ENCODE assay signal across 8 mouse cellular contexts in genomic region chr1:56972950-56973592, GRCm38 (mm10). TPM values are rescaled to one million over a fixed set of nuclear protein-coding genes. Genes with fewer than 3 reads are reported as not detected.
DNase-seq lines count a peak whose midpoint lies in the region; ATAC-seq and TF ChIP-seq lines count a peak whose summit lies in the region.

No protein-coding gene starts in this region.

- H3K4me1 ChIP-seq in ES-Bruce4 (ENCODE audit: control insufficient read depth, insufficient read depth, low read length): peaks cover 2% of the 10 kb centered on the region
- H3K4me1 ChIP-seq in lung, embryonic 15.5 days: peaks cover 45% of the 10 kb centered on the region
- peaks cover 9% of the 10 kb centered on the region for H3K4me1 ChIP-seq in thymus, adult 2 months (replicated peaks; ENCODE audit: control insufficient read depth, insufficient read depth, low read length)

- H3K27me3 ChIP-seq in ES-Bruce4 (ENCODE audit: control insufficient read depth, insufficient read depth, low read length, poor library complexity, severe bottlenecking): peaks cover 30% of the 10 kb centered on the region
- H3K27me3 ChIP-seq in lung, embryonic 15.5 days: peaks cover 65% of the 10 kb centered on the region
- H3K27me3 ChIP-seq in thymus, adult 2 months (ENCODE audit: control insufficient read depth, insufficient read depth, low read length): peaks cover 19% of the 10 kb centered on the region

- ATAC-seq in hematopoietic stem cell, adult 5-6 weeks (replicated peaks in 1 of 2; ENCODE audit: insufficient read depth in 1 of 2, low FRiP score in 2 of 2, low TSS enrichment in 1 of 2, low read depth in 1 of 2, poor library complexity in 2 of 2, severe bottlenecking in 2 of 2): peak; percentile 43 to 63
- peak; percentile 69 for ATAC-seq in lung, embryonic 15.5 days (ENCODE audit: borderline replicate concordance, extremely low read depth, low FRiP score, low TSS enrichment)

- no peak for TF ChIP-seq EP300 in ES-Bruce4 (IDR thresholded peaks at IDR 0.05; ENCODE audit: insufficient read depth, low read depth, low read length)

- peak; percentile 88 for DNase-seq in cerebellum, adult 11-12 months
- peak; percentile 93 for DNase-seq in forelimb bud, embryonic 11.5 days (ENCODE audit: low read depth, low spot score)
- DNase-seq in layer of hippocampus, adult 9-10 months (ENCODE audit: low spot score): peak; percentile 81
- DNase-seq in ovary, adult 18-20 months (ENCODE audit: low spot score): peak; percentile 86
- DNase-seq in thymus, adult 2 months: peak; percentile 70

- no peak for TF ChIP-seq POLR2A in ES-Bruce4 (IDR thresholded peaks at IDR 0.05; ENCODE audit: insufficient read depth, low read length)
- TF ChIP-seq POLR2A in thymus, adult 2 months (IDR thresholded peaks at IDR 0.05; ENCODE audit: control insufficient read depth, extremely low read depth, insufficient read depth, low read length, poor library complexity): no peak

- H3K9me3 ChIP-seq in ES-Bruce4 (replicated peaks; ENCODE audit: control insufficient read depth, insufficient read depth, low read length, poor library complexity, severe bottlenecking): no peaks in the 10 kb centered on the region
- no peaks in the 10 kb centered on the region for H3K9me3 ChIP-seq in lung, embryonic 15.5 days

- under 1% methylated on average over 47 of the region's 47 CpGs for WGBS in lung, embryonic 15.5 days
- 1% methylated on average over 47 of the region's 47 CpGs for WGBS in thymus, adult 2 months

- TF ChIP-seq CTCF in ES-Bruce4 (IDR thresholded peaks at IDR 0.05; ENCODE audit: low read depth, low read length): no peak
- no peak for TF ChIP-seq CTCF in thymus, adult 2 months (IDR thresholded peaks at IDR 0.05; ENCODE audit: borderline replicate concordance, control insufficient read depth, extremely low read depth, insufficient read depth, low read length, poor library complexity)

- no peak overlapping the region for H3K27ac ChIP-seq in ES-Bruce4 (ENCODE audit: insufficient read depth, low read length)
- H3K27ac ChIP-seq in lung, embryonic 15.5 days: peak overlapping the region; percentile 90
- H3K27ac ChIP-seq in thymus, adult 2 months (ENCODE audit: control insufficient read depth, insufficient read depth, low read length): no peak overlapping the region

- H3K4me2 ChIP-seq in lung, embryonic 15.5 days: peak overlapping the region; percentile 92

- H3K9ac ChIP-seq in ES-Bruce4 (ENCODE audit: low read depth, poor library complexity, severe bottlenecking): peak overlapping the region; percentile 73
- peak overlapping the region; percentile 77 for H3K9ac ChIP-seq in lung, embryonic 15.5 days

- H3K4me3 ChIP-seq in ES-Bruce4 (ENCODE audit: low read depth, low read length): peak overlapping the region; percentile 66
- peak overlapping the region; percentile 84 for H3K4me3 ChIP-seq in lung, embryonic 15.5 days
- peak overlapping the region; percentile 54 for H3K4me3 ChIP-seq in thymus, adult 2 months (ENCODE audit: control insufficient read depth, insufficient read depth, low read length)

- H3K36me3 ChIP-seq in ES-Bruce4 (ENCODE audit: control insufficient read depth, insufficient read depth, low read length, poor library complexity, severe bottlenecking): no peaks in the 10 kb centered on the region
- no peaks in the 10 kb centered on the region for H3K36me3 ChIP-seq in lung, embryonic 15.5 days
- H3K36me3 ChIP-seq in thymus, adult 2 months (ENCODE audit: control insufficient read depth, insufficient read depth, low read length): no peaks in the 10 kb centered on the region

RNA-seq across cellular contexts. Expression of gene Satb2, which starts 5.4 kb away (rescaled TPM):
- 5.2 and 5.5 TPM in 2 replicates for polyA plus RNA-seq in ES-Bruce4 (2011; ENCODE audit: insufficient read depth, insufficient read length, low read depth, missing spikeins)
- total RNA-seq in hematopoietic stem cell, adult 5-6 weeks (2017): 0.19 and 0.20 TPM in 2 replicates
- polyA plus RNA-seq in lung, embryonic 15.5 days (2015; fragmentation: Nextera tagmentation; extraction: Ambion mirVana): 0.29 and 0.53 TPM in 2 replicates
- 0.14 and 0.16 TPM in 2 replicates for polyA plus RNA-seq in thymus, adult 2 months (2012; rRNA removed)
